Mouse (Mus musculus) c-Kit-positive CD71-negative TER-119-negative erythroid progenitor cells, embryonic 14.5 days (primary cell): ENCODE measurements around the gene Cks2.
A peak's percentile ranks its signal among the peaks of the same experiment; 100 is the strongest.

Experiments
- DNase-seq: peaks from one replicate; pipeline ENCODE4 v3.0.0-alpha.2; 2013; ENCODE audit warnings: low read depth

Gene Cks2

GRCm38 (mm10) chr13:51681076-51681475 is 36.0 kb downstream of the Cks2 start:
- DNase-seq: no peak

GRCm38 (mm10) chr13:51681634-51682033 is 36.6 kb downstream of the Cks2 start:
- DNase-seq: no peak

- DNase-seq: peak; percentile 22
These were observed 40.4 kb downstream of the Cks2 start for GRCm38 (mm10) chr13:51685290-51685966.

- no peak for DNase-seq
These were observed 41.9 kb downstream of the Cks2 start for GRCm38 (mm10) chr13:51686966-51687365.

GRCm38 (mm10) chr13:51688688-51689087 is 43.7 kb downstream of the Cks2 start:
- DNase-seq: no peak

GRCm38 (mm10) chr13:51696481-51696880 is 51.4 kb downstream of the Cks2 start:
- no peak for DNase-seq

- DNase-seq: no peak
These were observed 52.4 kb downstream of the Cks2 start for GRCm38 (mm10) chr13:51697455-51697854.

GRCm38 (mm10) chr13:51697897-51698296 is 52.9 kb downstream of the Cks2 start:
- no peak for DNase-seq

GRCm38 (mm10) chr13:51698318-51698717 is 53.3 kb downstream of the Cks2 start:
- DNase-seq: no peak
